Mouse (Mus musculus): ENCODE results near the gene Slc1a7.

Slc1a7 gene

GRCm38 (mm10) chr4:108015067-108015765, 47.1 kb downstream of the Slc1a7 start:
- peak; percentile 84 for DNase-seq

- DNase-seq = peak; percentile 47
Observed at GRCm38 (mm10) chr4:108016321-108016720, 48.2 kb downstream of the Slc1a7 start.

DNA sequence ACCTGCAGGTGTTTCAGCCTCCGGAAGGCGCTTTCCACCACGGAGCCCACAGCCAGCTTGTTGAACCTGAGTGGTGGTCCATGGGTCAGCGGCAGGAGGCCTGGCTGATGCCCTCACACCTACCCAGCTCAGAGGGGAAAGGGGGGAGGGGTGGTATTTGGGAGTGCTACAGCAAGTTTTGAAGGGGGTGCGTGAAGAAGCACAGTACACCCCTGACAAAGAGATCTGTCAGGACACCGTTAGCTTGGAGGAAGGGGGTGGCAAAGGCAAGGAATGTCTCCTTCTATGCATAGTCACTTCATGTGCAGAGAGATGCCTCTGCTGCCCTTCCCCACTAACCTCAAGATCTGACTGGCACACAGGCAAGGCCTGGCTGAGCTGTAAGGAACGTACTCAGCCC, 49.7 kb downstream of the Slc1a7 start:
- no peak for DNase-seq

- DNase-seq = no peak
Observed at GRCm38 (mm10) chr4:108018241-108018923, 50.2 kb downstream of the Slc1a7 start.

DNA sequence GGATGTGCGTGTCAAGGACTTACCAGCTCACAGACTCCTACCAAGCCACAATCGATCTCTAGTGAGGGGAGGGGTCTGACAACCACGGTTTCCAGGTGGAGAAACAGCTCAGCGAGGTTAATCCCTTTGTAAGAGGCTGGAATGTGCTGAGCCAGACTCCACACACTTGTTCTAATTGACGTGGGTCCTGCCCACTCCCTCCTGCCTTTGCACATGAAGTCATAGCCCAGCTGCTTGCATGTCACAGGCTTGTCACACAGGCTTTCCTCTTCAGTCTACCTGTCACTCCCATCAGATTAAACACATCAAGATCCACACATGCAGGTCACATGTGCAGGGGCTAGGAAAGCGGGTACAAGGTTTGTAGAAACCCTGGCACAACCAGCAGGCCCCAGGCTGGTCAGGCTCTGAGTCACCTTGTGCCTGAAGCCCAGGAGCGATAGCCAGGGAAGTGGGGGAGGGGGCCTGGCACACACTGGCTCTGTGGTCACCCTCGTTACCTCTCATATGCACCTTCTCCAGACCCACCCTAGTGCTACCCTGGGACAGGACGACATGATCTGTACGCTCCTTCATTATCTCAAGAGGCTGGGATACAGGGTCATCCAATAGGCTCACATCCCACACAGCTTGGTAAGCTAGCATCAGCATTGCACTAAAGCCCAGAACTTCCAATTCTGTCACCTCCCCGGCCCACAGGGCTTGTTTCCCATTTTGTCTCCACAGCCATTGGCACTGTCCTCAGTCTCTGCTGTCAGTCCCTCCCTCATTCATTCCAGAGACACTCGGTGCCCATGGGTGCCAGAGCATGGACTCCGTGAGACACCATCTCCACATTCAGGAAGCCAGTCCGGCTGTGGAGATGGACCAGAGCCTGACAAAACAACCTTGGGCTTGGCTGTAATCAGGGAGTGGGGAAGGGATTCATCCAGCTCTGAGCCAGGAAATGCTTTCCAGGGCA, 51.1 kb downstream of the Slc1a7 start:
- DNase-seq = peak; percentile 61

- DNase-seq = no peak
Observed at GRCm38 (mm10) chr4:108020178-108020577, 52.0 kb downstream of the Slc1a7 start.

DNA sequence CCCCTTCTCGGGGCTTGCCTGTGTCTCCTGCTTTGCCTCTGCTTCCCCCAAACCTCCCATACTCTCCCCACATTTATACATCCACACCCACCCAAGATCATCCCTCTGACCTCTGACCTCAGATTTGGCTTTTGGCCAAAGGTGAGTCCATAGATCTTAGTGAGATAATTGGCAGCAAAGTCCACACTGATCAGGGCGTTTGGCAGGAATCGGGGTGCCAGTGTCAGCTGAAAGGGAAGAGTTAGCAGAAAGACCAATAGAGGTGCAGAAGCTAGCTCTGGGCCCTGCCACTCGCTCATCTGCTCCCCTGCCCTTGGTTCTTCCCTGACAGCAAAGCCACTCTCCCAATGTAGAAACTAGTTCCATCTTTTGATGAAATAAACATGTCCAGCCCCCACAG, 55.1 kb downstream of the Slc1a7 start:
- DNase-seq = no peak

DNA sequence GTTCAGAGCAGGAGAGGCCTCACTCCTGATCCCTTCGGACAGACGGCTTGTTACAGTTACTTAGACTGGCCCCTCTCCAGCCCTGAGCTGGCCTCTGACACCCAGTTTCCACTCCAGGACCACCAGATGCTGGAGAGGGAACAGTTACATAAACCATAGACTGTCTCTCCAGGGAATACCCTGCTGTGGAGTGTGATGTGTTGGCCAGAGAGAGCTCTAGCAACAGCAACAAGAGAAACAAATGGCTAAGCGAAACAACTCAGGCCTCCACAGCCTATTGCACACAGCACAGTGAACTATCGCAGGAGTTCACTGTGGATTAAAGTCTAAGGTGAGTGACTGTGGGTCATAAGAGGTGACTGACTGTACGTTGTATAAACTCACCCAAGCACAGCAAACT, 56.5 kb downstream of the Slc1a7 start:
- DNase-seq = peak; percentile 64

DNA sequence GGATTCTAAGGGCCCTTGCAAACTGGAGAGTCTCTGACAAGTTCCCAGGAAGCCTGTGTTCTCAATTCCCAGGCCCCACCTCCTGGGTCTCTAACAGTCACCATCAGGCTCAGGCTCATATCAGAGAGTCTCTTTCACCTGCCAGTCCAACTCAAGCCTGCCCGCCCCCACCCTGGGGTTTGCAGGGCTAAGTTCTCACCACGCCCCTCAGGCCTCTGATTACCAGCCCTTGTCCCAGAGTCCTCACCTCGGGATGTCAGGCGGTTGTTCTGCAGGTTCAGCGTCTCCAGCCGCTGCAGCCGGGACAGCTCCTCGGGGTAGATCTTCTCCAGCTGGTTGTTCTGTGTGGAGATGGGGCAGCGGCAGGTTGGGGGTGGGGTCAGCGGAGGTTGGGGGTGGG, 57.1 kb downstream of the Slc1a7 start:
- DNase-seq = peak; percentile 70

- DNase-seq = no peak
Observed at GRCm38 (mm10) chr4:108026193-108026592, 58.1 kb downstream of the Slc1a7 start.

GRCm38 (mm10) chr4:108030888-108031501, 62.9 kb downstream of the Slc1a7 start:
- no peak for DNase-seq

DNA sequence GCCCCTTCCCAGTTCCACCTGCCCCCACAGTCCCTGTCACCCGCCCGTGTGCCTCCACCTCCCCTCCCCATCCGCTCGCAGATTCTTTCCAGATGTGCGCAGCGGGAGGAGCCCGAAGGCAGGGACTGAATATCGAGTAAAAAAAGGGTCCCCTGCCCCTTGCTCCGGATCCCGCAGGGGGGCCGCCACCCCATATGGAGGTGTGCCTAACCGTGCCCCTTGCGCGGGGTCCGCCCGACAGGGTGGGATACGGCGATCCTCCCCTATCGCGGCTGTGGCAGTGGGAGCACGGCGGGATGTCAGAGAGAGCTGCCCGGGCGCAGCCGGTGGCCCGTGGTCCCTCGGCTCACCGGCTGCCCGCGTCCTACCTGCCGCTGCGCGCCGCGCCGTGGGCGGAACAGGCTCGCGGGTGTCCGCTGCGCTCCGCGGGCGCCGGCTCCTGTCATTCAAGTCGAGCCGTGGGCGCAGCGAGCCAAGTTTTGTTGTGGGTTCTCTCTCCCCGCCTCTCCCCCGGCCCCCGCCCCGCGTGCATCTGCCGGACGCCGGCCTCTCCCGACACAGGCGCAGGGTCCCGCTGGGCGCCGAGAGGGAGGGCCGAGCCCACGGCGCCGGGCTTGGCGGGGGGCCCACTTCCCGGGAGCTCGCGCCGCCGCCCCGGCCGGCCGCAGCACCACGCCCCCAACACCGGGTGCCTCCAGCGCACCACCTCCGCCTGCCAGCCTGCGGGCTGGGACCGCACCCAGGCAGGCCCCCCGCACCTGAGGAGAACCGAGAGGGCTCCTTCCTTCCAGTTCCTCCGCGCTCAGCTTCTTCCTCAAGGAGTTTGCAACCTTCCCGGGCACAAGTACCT, 63.6 kb downstream of the Slc1a7 start:
- DNase-seq = peak; percentile 75

DNA sequence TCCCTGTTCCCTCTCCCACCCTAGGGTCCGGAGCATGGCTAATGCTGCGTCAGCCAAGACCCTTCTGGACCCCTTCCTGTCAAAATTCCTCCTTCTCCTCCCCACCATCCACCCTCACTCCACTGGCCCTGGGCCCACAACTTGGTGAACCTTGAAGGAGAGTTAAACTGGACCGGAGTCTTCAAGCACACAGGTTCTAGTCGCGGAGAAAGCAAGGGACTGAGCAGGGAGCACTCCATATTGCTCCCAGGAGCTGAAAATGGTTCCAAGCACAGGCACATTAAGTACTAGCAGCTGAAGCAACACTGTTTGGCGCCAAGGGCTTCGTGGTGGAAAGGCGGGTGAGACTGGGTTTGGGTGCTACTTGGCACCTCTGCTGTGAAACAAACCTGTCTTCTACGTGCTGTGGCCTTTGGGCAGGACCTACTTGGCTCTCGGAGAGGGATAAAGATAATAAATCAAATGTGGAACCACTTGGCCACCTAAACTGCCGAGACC, 64.3 kb downstream of the Slc1a7 start:
- no peak for DNase-seq

- DNase-seq = peak; percentile 36
Observed at GRCm38 (mm10) chr4:108033041-108033764, 65.1 kb downstream of the Slc1a7 start.

GRCm38 (mm10) chr4:108037027-108037426, 68.9 kb downstream of the Slc1a7 start:
- DNase-seq = no peak

GRCm38 (mm10) chr4:108045136-108046107, 77.3 kb downstream of the Slc1a7 start:
- no peak for DNase-seq

DNA sequence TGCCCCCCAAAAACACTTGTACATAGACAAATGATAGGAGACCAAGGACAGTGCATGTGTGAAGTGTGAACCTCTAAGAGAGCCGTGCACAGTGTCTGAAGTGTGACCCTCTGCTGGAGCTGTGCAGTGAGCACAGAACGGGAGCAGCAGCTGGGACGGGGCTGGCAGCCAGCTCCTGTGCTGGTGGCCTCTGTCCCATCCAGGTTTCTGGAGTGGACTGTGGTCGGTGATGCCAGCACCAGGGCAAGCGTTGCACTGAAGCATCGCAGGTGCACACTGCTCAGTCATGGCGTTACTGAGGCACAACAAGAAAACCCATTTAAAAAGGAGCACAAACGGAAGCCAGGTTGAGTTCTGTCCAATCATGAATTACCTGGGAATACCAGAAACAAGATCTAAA, 78.0 kb downstream of the Slc1a7 start:
- DNase-seq = no peak

DNA sequence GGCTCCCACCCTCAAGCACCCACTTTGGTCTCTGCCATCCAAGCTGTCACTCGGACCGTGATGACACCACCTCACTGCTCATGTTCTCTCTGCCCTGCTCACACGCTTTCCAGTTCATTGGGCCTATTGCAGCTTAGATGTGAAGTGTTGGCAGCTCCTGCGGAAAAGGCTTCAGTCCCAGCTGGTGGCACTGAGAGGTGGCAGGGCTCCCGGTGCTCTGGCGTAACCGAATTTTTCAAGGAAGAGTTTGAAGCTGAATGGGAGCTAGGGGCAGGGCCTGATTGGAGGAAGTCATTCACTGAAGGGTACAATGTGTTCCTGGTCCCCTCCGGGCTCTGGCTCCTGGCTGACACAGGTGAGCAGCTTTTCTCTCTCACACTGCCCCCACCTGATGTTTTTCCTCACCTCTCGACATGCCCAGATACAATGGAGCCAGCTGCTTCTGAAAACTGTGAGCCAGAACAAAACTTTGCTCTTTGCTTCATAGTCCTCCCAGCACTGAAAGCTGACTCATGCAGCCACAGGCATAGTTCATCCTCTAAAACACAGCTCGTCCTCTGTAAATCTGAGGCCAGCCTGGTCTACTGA, 83.6 kb downstream of the Slc1a7 start:
- peak; percentile 19 for DNase-seq

DNA sequence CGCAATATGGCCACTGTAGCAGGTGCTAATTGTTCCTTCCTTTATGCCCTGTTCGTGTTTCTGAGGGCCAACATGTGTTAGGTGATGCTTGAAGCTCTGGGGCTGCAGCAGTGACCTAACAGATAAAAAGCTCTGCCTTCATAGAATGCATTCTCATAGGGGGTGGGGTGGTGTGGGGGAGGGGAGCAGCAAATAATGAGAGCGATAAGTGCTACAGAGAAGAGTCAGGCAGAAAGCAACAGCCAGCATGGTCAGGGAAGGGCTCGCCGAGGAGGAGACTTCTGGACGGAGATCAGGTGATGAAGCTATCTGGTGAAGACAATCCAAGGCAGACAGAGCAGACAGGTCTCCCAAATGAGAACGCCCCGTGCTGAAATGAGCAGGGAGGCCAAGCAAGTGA, 84.5 kb downstream of the Slc1a7 start:
- DNase-seq = no peak
